In the genomic region with DNA sequence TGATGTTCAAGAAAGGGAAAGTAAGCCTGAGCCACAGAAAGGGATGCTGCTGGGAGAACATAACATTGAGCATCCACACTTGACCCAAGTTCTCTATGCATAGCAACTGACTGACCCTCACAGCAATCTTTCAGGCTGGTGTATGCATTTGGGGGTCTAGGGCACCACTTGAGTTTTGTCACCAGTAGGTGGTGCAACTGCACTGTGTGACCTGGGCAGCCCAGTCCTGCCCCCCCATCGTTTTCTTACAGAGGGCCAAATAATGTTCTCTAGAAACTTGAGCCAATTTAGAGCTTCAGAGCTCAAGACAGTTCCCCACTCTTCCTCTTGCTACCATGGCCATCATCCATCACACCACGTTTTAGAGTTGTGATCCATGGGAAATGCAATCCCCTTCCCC, we compare ENCODE assay signal across 14 mouse cellular contexts. TPM values are rescaled to one million over a fixed set of nuclear protein-coding genes. Genes with fewer than 3 reads are reported as not detected.
A peak's percentile ranks its signal among the peaks of the same experiment; 100 is the strongest.
DNase-seq lines count a peak whose midpoint lies in the region; ATAC-seq and TF ChIP-seq lines count a peak whose summit lies in the region.
"Had no signal": no experiment of that assay in that cellular context is flagged by ENCODE, and none has a peak within 500 bp of the region (broad histone marks: within the 10 kb centered on the region; RNA-seq: fewer than 3 reads in every experiment).

No protein-coding gene starts in this region.

- POLR2A ChIA-PET in Patski (lab: Charles Lee), result no interaction called here

- H3K4me3 ChIP-seq in left cerebral cortex, adult 2 months, result no peak overlapping the region
- H3K4me3 ChIP-seq: embryonic facial prominence, embryonic 13.5 days; megakaryocyte, embryonic 14.5 days; neural tube, embryonic 12.5 days had no signal

- peak; percentile 57 for ATAC-seq in frontal cortex, adult (ENCODE audit: low TSS enrichment)
- ATAC-seq in Patski, result no peak

- intact Hi-C loops in left cerebral cortex, adult 2 months (cut with DNase I), result no loop called here

- H3K27me3 ChIP-seq in Patski, result no peaks in the 10 kb centered on the region
- H3K27me3 ChIP-seq: embryonic facial prominence, embryonic 13.5 days; neural tube, embryonic 12.5 days had no signal

- CTCF ChIA-PET in Patski (lab: Charles Lee), result interaction anchor here (0.6 to 1.9 kb wide), 2 partner anchors 10 to 57 kb away, joined by 3 to 6 read pairs; no protein-coding TSS in a partner anchor

- no peak overlapping the region for H3K27ac ChIP-seq in left cerebral cortex, adult 2 months
- H3K27ac ChIP-seq: embryonic facial prominence, embryonic 13.5 days; neural tube, embryonic 12.5 days had no signal

- peak; percentile 48 for TF ChIP-seq CTCF in left cerebral cortex, adult 2 months (IDR thresholded peaks at IDR 0.05)
- peak; percentile 55 for TF ChIP-seq CTCF in Patski (IDR thresholded peaks at IDR 0.05)

- in situ Hi-C loops in Patski (cut with MboI; ENCODE audit: low pct_unique_long_range_greater_than_20kb), result no loop called here

- DNase-seq in frontal cortex, postnatal 36 days (ENCODE audit: low spot score in 2 of 2), result no peak
- no peak for DNase-seq in left cerebral cortex, adult 2 months (ENCODE audit: extremely low spot score in 1 of 2, low spot score in 2 of 2)
- no peak for DNase-seq in left cerebral cortex, adult 9 months (ENCODE audit: low spot score in 2 of 2)
- no peak for DNase-seq in Patski (ENCODE audit: low read depth, low spot score)
- peak; percentile 35 for DNase-seq in lung, postnatal 25 days (ENCODE audit: low spot score)
- DNase-seq in right cerebral cortex, postnatal 14 days, result no peak
- no peak for DNase-seq in thymus, postnatal 14 days

RNA-seq across cellular contexts. Expression of gene Dzip1l, which starts 42.3 kb away (rescaled TPM):
- total RNA-seq in left cerebral cortex, adult 2 months (2021), result 10 to 100 TPM; 32.4 to 33.8 TPM
- polyA plus RNA-seq in Patski (2021), result 27.8 TPM

RNA-seq across cellular contexts. Expression of gene Cldn18, which starts 45.5 kb away (rescaled TPM):
- total RNA-seq in left cerebral cortex, adult 2 months (2021), result not detected
- not detected for polyA plus RNA-seq in Patski (2021)
- polyA plus RNA-seq: limb, embryonic 11.5 days; neural tube, embryonic 12.5 days had no signal

RNA-seq across cellular contexts. Expression of gene A4gnt, which starts 59.3 kb away (rescaled TPM):
- total RNA-seq in left cerebral cortex, adult 2 months (2021), result under 1 TPM in 1 of 2 experiments, not detected in 1; 0.21 TPM
- not detected for polyA plus RNA-seq in Patski (2021)
- total RNA-seq: ES-E14 had no signal
- polyA plus RNA-seq: embryonic facial prominence, embryonic 13.5 days; heart, embryonic 16.5 days; limb, embryonic 11.5 days; neural tube, embryonic 12.5 days had no signal
